ENCODE assay signal across 33 mouse cellular contexts in genomic region chr13:24451455-24451854, GRCm38 (mm10).
"Had no signal": no experiment of that assay in that cellular context is flagged by ENCODE, and none has a peak within 500 bp of the region (broad histone marks: within the 10 kb centered on the region; RNA-seq: fewer than 3 reads in every experiment).

No protein-coding gene starts in this region.

- H3K27ac ChIP-seq: heart, embryonic 13.5 days; heart, embryonic 15.5 days; hindbrain, embryonic 10.5 days; hindbrain, embryonic 12.5 days; hindbrain, embryonic 13.5 days; hindbrain, embryonic 14.5 days; hindbrain, embryonic 15.5 days; hindbrain, postnatal 0 days; intestine, embryonic 15.5 days; kidney, embryonic 15.5 days; kidney, postnatal 0 days; layer of hippocampus, adult 2 months; left cerebral cortex, adult 2 months had no signal

- H3K4me1 ChIP-seq: heart, embryonic 15.5 days; hindbrain, embryonic 10.5 days; hindbrain, embryonic 12.5 days; hindbrain, embryonic 13.5 days; hindbrain, embryonic 15.5 days; kidney, embryonic 15.5 days had no signal

- H3K36me3 ChIP-seq: heart, embryonic 13.5 days; heart, embryonic 15.5 days; hindbrain, embryonic 10.5 days; hindbrain, embryonic 12.5 days; hindbrain, embryonic 13.5 days; hindbrain, embryonic 15.5 days; intestine, embryonic 15.5 days; kidney, embryonic 15.5 days had no signal

- H3K27me3 ChIP-seq: heart, embryonic 13.5 days; heart, embryonic 15.5 days; hindbrain, embryonic 12.5 days; hindbrain, embryonic 13.5 days; hindbrain, embryonic 15.5 days; intestine, embryonic 15.5 days; kidney, embryonic 15.5 days had no signal

- H3K4me3 ChIP-seq: heart, embryonic 13.5 days; heart, embryonic 15.5 days; hindbrain, embryonic 10.5 days; hindbrain, embryonic 12.5 days; hindbrain, embryonic 13.5 days; hindbrain, embryonic 15.5 days; intestine, embryonic 15.5 days; kidney, embryonic 15.5 days; layer of hippocampus, adult 2 months; left cerebral cortex, adult 2 months had no signal

- ATAC-seq: hindbrain, embryonic 16.5 days; hindbrain, postnatal 0 days; inflammation-experienced regulatory T-cells, adult 6 months; intestine, embryonic 15.5 days; intestine, embryonic 16.5 days; intestine, postnatal 0 days had no signal

- DNase-seq: heart, postnatal 10 days; heart, postnatal 14 days; heart, postnatal 36 days; heart, postnatal 4 days; kidney, adult 11 months; kidney, adult 18-20 months; kidney, adult 2 months; kidney, adult 8-10 months; kidney, adult 9 months; kidney, postnatal 10 days; kidney, postnatal 14 days; kidney, postnatal 25 days; kidney, postnatal 36 days; kidney, postnatal 4 days; layer of hippocampus, adult 9-11 months; layer of hippocampus, postnatal 36 days had no signal

- H3K9ac ChIP-seq: heart, embryonic 13.5 days; heart, embryonic 15.5 days; hindbrain, embryonic 12.5 days; hindbrain, embryonic 13.5 days; hindbrain, embryonic 14.5 days; hindbrain, embryonic 15.5 days; intestine, embryonic 15.5 days; kidney, embryonic 15.5 days had no signal

- H3K4me2 ChIP-seq: heart, embryonic 13.5 days; heart, embryonic 15.5 days; hindbrain, embryonic 12.5 days; hindbrain, embryonic 13.5 days; hindbrain, embryonic 14.5 days; hindbrain, embryonic 15.5 days; intestine, embryonic 15.5 days; kidney, embryonic 15.5 days had no signal

- H3K9me3 ChIP-seq: heart, embryonic 13.5 days; heart, embryonic 15.5 days; hindbrain, embryonic 10.5 days; hindbrain, embryonic 12.5 days; hindbrain, embryonic 13.5 days; hindbrain, embryonic 15.5 days; intestine, embryonic 15.5 days; kidney, embryonic 15.5 days had no signal
